Mouse (Mus musculus) cerebellum, postnatal 10 days (tissue): ENCODE measurements at regions not wholly inside any gene's neighbourhood (a gene's known extent, or its start where the extent isn't known, plus 50 kb on each side); places are given as distances from the start of the nearest gene placed in this dataset.

Experiments
- DNase-seq, 2 experiments: peaks; one replicate each; pipeline ENCODE4 v3.0.0; 2021; ENCODE audit warnings: mixed read lengths in 2 of 2

DNA sequence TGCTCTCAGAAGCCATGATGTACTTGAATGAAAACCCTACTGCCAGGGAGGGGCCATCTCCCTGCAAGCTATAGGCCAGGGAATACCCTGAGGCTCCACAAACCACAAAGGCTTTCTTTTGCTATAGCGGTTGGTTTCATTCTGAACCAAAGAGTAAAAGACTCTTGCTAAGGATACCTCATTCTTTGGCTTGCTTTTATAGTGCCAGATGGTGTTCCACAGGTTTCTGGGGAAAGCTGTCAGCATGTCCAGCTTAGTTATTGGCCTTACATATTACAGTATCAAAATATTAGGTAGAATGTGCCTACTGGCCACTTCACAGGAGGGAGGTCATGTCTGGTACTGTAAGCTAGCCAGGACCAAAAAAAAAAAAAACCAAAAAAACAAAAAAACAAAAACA lies 246.9 kb upstream of the Cdr1 start:
- DNase-seq, result peak; percentile 62 to 66

DNA sequence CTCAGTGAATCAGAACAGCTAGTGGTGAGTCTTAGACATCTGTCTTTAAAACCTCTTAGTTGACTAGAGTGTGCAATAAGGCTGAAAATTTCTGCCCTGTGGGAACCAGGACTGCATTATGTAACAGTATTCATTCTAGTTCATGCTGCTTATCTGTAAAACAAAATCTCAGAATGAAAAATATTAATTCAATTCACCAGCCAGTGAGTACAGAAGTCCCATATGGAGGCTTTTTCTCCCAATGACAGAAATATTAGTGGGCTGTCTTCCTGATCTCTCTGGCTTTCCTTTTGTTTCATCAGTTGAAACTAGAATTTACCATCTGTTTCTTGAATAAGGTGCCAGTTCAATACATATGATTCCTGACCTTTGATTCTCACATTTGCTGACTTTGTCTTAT lies 240.0 kb upstream of the Cdr1 start:
- no peak for DNase-seq

DNA sequence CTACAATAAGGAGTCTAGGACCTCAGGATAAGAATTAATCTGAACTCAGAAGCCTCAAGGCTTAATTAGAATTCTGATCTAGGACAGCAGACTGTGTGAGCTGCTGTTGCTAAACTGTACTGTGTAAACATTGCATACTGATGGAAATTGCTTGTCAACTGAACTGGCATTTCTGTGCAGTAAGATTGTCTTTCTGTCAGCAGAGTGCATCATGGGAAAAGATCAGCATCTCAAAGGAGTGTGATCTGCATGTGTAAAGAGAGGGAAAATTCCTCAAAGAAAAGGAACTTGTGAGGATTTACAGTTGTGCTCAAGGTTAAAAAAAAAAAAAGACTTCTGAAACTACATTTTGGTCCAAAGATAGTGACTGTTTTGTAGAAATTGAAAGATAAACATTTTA lies 207.8 kb upstream of the Cdr1 start:
- no peak for DNase-seq

DNA sequence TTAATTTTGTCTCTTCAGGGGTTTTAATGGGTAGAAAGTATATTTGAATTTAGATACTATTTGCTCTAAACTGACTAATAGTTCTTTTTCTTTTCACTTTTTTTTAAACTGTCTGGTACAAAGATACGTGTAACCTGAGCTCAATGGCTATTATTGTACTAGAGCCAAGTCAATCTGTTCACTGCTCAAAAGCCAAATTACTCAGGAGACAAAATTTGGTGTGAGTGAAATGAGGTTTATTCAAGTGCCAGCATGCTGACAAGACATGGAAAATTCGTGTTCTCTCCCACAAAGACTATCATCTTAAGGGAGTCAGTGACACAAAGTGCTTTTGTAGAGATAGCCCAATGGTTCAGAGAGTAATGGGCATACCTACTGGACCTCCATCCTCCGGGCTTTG lies 206.3 kb upstream of the Cdr1 start:
- peak in 1 of 2 experiments; percentile 3 for DNase-seq
